ENCODE assay signal across 16 mouse cellular contexts in genomic region chr16:41365138-41365537, GRCm38 (mm10).
"Had no signal": no experiment of that assay in that cellular context is flagged by ENCODE, and none has a peak within 500 bp of the region (broad histone marks: within the 10 kb centered on the region; RNA-seq: fewer than 3 reads in every experiment).

No protein-coding gene starts in this region.

- H3K36me3 ChIP-seq: limb, embryonic 12.5 days; limb, embryonic 15.5 days; neural tube, embryonic 13.5 days had no signal

- H3K9ac ChIP-seq: limb, embryonic 12.5 days; limb, embryonic 15.5 days; liver, embryonic 14.5 days; liver, postnatal 0 days; lung, embryonic 14.5 days; neural tube, embryonic 13.5 days had no signal

- H3K4me3 ChIP-seq: limb, embryonic 12.5 days; limb, embryonic 15.5 days; neural tube, embryonic 13.5 days had no signal

- H3K9me3 ChIP-seq: limb, embryonic 12.5 days; limb, embryonic 15.5 days; neural tube, embryonic 13.5 days had no signal

- H3K27me3 ChIP-seq: limb, embryonic 12.5 days; limb, embryonic 15.5 days; neural tube, embryonic 13.5 days had no signal

- ATAC-seq: lung, postnatal 0 days had no signal

- DNase-seq: kidney, adult 18-20 months; kidney, adult 9 months; kidney, postnatal 14 days; kidney, postnatal 4 days; left cerebral cortex, postnatal 4 days; liver, postnatal 0 days; lung, embryonic 14.5 days; thymus, adult 18-20 months; thymus, postnatal 36 days had no signal

- H3K4me2 ChIP-seq: limb, embryonic 12.5 days; limb, embryonic 15.5 days; liver, embryonic 11.5 days; lung, embryonic 14.5 days; neural tube, embryonic 13.5 days had no signal

- H3K4me1 ChIP-seq: limb, embryonic 12.5 days; limb, embryonic 15.5 days; neural tube, embryonic 13.5 days had no signal

- H3K27ac ChIP-seq: limb, embryonic 12.5 days; limb, embryonic 15.5 days; liver, embryonic 14.5 days; macrophage; neural tube, embryonic 13.5 days had no signal
